Mouse (Mus musculus): Measurements from ENCODE around the gene Axin1. TPM values are rescaled to one million over a fixed set of nuclear protein-coding genes. Genes with fewer than 3 reads are reported as not detected.

Axin1 gene
- total RNA-seq (2023; ENCODE audit: inconsistent age) = 82.1 to 86.8 TPM (median 85.6 TPM) in 4 replicates

GRCm38 (mm10) chr17:26138239-26138836 is at the start of gene Axin1:
Axin1 (plus strand) TSS chr17:26138688.

GRCm38 (mm10) chr17:26089905-26090632 is 48.4 kb upstream of the Axin1 start, which contains the start of gene Decr2:
Decr2 (minus strand) TSS chr17:26090337.

DNA sequence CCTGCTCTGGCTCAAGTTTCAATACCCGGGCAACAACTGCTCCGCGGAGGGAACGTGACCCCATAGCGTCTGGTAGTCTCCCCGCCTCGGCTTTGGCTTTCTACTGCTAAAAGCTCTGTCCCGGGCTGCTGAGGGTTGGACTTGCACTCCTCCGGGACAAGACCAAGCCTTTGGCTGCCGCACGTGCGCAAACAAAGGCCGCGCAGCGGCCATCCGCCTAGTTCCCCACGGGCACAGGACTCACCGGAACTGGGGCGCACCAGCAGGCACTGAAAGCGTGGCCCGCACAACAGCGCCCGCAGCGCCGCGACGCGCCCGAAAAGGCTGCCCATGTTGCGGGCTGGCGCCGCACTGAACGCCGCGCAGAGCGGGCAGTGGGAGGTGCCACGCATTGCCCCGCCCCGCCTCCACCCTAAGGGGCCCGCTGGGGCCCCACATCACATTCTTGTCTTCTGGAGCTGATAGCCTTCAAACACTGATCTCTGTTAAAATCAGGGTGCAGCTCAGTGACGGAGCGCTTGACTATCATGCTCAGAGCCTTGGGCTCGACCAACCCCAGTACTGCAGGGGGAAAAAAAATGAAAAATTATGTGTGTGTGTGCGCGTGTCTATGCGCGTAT is 43.3 kb upstream of the Axin1 start, which contains the start of gene Nme4:
Gene Nme4, minus strand, starts transcription at position 482 of the 620 bp plus-strand sequence.

GRCm38 (mm10) chr17:26113181-26113948 is 25.1 kb upstream of the Axin1 start, which contains the start of gene Tmem8:
Tmem8 (plus strand) TSS chr17:26113299.

DNA sequence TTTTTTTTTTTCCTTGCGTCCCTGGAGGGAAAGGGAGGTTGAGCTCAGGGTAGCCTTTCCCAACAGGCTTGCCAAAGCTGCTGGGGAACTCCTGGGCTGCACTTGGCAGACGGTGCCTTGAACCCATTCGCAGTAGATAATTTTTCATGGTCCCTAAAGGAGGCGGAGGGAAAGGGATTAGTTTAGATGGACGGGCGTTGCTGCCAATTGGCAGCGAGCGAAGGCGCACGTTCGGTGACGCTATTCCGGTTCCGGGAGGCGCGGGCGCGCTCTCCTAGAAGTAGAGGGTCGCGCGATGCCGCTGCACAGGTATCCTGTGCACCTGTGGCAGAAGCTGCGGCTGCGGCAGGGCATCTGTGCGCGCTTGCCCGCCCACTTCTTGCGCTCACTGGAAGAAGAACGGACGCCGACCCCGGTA is 15.2 kb upstream of the Axin1 start, which contains the start of gene Mrpl28:
Gene Mrpl28, plus strand, starts transcription at position 234 of the 418 bp plus-strand sequence.

GRCm38 (mm10) chr17:26198892-26199291 is 60.4 kb downstream of the Axin1 start, which contains the start of gene Pdia2:
Pdia2 (minus strand) TSS chr17:26199087.

DNA sequence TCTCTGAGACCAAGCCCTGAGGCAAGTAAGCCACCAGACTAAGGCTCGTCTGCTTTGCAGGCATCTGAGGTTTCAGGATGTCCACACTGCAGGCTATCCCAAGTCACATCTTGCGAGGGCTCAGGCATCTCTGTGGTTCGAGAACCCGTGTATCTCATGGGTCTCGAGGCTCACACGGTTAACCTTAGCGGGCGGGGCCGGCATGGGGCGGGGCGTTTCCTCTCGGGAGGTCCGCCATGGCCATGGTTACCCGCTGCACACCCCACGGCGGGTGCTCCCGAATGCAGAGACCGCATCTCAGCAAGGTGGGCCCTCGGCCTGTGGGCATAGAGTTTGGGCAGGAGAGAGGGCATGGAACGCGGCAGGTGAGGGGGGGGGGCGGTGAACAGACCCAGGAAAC is 64.2 kb downstream of the Axin1 start, which contains the start of gene Rgs11:
Gene Rgs11, plus strand, starts transcription at position 215 of the 400 bp plus-strand sequence.

DNA sequence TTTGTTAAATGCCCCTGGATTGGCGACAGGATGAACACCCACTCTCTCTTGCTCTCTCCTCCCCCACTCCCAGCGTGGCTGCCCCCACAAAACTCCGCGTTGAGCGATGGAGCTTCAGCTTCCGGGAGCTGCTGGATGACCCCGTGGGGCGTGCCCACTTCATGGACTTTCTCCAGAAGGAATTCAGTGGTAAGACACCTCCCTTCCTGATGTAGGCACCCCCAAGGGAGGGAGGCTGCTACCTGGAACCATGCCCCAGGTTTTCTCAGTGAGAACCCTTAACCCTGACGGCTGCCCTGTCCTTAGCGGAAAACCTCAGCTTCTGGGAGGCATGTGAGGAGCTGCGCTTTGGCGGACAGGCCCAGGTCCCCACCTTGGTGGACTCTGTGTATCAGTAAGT is 69.2 kb downstream of the Axin1 start, which contains the start of gene Arhgdig:
Gene Arhgdig, minus strand, starts transcription at position 101 of the 400 bp plus-strand sequence.

DNA sequence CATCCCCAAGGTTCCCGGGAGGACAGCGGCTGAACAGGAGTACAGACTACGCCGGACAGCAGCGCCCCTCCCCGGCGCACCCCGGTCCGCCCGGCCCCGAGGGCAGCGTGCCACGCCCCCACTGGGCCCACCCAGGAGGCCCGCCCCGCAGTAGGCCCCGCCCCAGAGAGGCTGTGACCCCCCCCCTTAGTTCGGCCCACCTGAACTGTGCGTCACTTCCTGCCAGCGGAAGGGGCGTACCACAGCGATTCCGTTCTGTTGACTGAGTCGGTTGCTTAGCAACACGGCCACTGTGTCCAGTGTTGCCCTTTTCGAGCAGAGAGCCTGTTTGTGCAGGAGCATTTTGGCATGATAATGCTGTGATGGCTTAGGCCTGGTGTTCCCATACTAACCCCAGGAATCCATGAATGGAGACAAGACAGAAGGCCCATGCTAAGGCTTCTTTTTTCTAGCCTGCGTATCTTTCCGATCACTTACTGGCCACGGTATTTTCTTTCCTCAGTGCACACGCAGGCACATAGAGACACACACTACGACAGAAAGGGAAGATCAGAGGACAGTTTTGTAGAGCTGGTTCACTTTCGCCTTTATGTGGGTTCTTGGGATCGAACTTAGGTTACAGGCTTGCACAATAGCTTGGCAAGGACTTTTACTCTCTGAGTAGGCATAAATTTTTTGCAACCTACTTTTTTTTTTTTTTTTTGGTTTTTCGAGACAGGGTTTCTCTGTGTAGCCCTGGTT is 105.8 kb downstream of the Axin1 start, which contains the start of gene Fam234a:
Gene Fam234a, minus strand, starts transcription at position 142 of the 741 bp plus-strand sequence.

Other genes with a start within 250 kb of the Axin1 start
- gene Rab40c, start 219.0 kb upstream of the Axin1 start, total RNA-seq (2023; ENCODE audit: inconsistent age) = 20.9 to 25.3 TPM (median 23.0 TPM) in 4 replicates
- 75.7 to 84.9 TPM (median 77.1 TPM) in 4 replicates for gene Pigq, start 193.8 kb upstream of the Axin1 start, total RNA-seq (2023; ENCODE audit: inconsistent age)
- gene Nhlrc4, start 193.7 kb upstream of the Axin1 start, total RNA-seq (2023; ENCODE audit: inconsistent age) = not detected in 4 replicates
- gene A930017K11Rik, start 186.1 kb upstream of the Axin1 start, total RNA-seq (2023; ENCODE audit: inconsistent age) = 0.21 TPM in 1 of 4 replicates, not detected in the others
- gene Capn15, start 152.9 kb upstream of the Axin1 start, total RNA-seq (2023; ENCODE audit: inconsistent age) = 35.7 to 39.1 TPM (median 38.2 TPM) in 4 replicates
- gene Rab11fip3, start 69.1 kb upstream of the Axin1 start, total RNA-seq (2023; ENCODE audit: inconsistent age) = 9.1 to 12.2 TPM (median 10.4 TPM) in 4 replicates
- 4.8 to 6.3 TPM (median 5.3 TPM) in 4 replicates for gene Decr2, start 48.4 kb upstream of the Axin1 start, total RNA-seq (2023; ENCODE audit: inconsistent age)
- 0.72 to 1.2 TPM (median 1.0 TPM) in 4 replicates for gene Nme4, start 43.1 kb upstream of the Axin1 start, total RNA-seq (2023; ENCODE audit: inconsistent age)
- gene Tmem8, start 25.4 kb upstream of the Axin1 start, total RNA-seq (2023; ENCODE audit: inconsistent age) = 21.2 to 26.2 TPM (median 23.0 TPM) in 4 replicates
- 42.4 to 57.1 TPM (median 53.7 TPM) in 4 replicates for gene Mrpl28, start 15.2 kb upstream of the Axin1 start, total RNA-seq (2023; ENCODE audit: inconsistent age)
- not detected in 4 replicates for gene Pdia2, start 60.4 kb downstream of the Axin1 start, total RNA-seq (2023; ENCODE audit: inconsistent age)
- 0.90 to 4.4 TPM (median 2.1 TPM) in 4 replicates for gene Rgs11, start 64.3 kb downstream of the Axin1 start, total RNA-seq (2023; ENCODE audit: inconsistent age)
- gene Arhgdig, start 69.1 kb downstream of the Axin1 start, total RNA-seq (2023; ENCODE audit: inconsistent age) = not detected in 4 replicates
- 15.1 to 23.8 TPM (median 16.9 TPM) in 4 replicates for gene Fam234a, start 105.6 kb downstream of the Axin1 start, total RNA-seq (2023; ENCODE audit: inconsistent age)
- gene Luc7l, start 114.2 kb downstream of the Axin1 start, total RNA-seq (2023; ENCODE audit: inconsistent age) = 83.4 to 100 TPM (median 90.9 TPM) in 4 replicates

Measured in B cell, adult (primary cell).